Mouse (Mus musculus): Measurements from ENCODE around the gene Camta1. TPM values are rescaled to one million over a fixed set of nuclear protein-coding genes. Genes with fewer than 3 reads are reported as not detected.

Gene Camta1
- total RNA-seq, 1 experiment: 9.3 TPM

- no peak overlapping the region for H3K27ac ChIP-seq (ENCODE audit: insufficient read depth, low read depth, low read length, poor library complexity, severe bottlenecking)
- no peak for DNase-seq (ENCODE audit: low read depth, low spot score)
- no peak overlapping the region for H3K9ac ChIP-seq (ENCODE audit: insufficient read depth, low read depth, low read length, poor library complexity, severe bottlenecking)
- peaks cover 0 to 7% of the 10 kb centered on the region in 2 experiments; a peak in 3 of 4 replicates for H3K4me1 ChIP-seq (ENCODE audit: control insufficient read depth in 2 of 2, insufficient read depth in 2 of 2, low read length in 2 of 2, poor library complexity in 1 of 2)
- no peaks in the 10 kb centered on the region for H3K9me3 ChIP-seq (ENCODE audit: control insufficient read depth, insufficient read depth, low read depth, low read length)
- in situ Hi-C loops (cut with MboI; ENCODE audit: low sequenced_read_pairs in 2 of 2, unreplicated experiment in 2 of 2): no loop called here
- TF ChIP-seq ZNF384 (IDR thresholded peaks at IDR 0.05; ENCODE audit: low read depth, low read length): no peak
- no peaks in the 10 kb centered on the region for H3K36me3 ChIP-seq (ENCODE audit: control insufficient read depth, insufficient read depth, low read length, poor library complexity, severe bottlenecking)
- H3K4me3 ChIP-seq (ENCODE audit: insufficient read depth in 1 of 2, low read depth in 1 of 2, low read length in 2 of 2, poor library complexity in 1 of 2, severe bottlenecking in 1 of 2): no peak overlapping the region
Measured at GRCm38 (mm10) chr4:151114574-151114973, 747.1 kb downstream of the Camta1 start.

GRCm38 (mm10) chr4:151111226-151111625 is 750.5 kb downstream of the Camta1 start:
- no peaks in the 10 kb centered on the region for H3K9me3 ChIP-seq (ENCODE audit: control insufficient read depth, insufficient read depth, low read depth, low read length)

GRCm38 (mm10) chr4:151108834-151109241 is 752.8 kb downstream of the Camta1 start:
- H3K9me3 ChIP-seq (ENCODE audit: control insufficient read depth, insufficient read depth, low read depth, low read length): no peaks in the 10 kb centered on the region
- no peak for DNase-seq (ENCODE audit: low read depth, low spot score)
- peak overlapping the region; percentile 68 to 83 for H3K4me3 ChIP-seq (ENCODE audit: insufficient read depth in 1 of 2, low read depth in 1 of 2, low read length in 2 of 2, poor library complexity in 1 of 2, severe bottlenecking in 1 of 2)
- H3K27ac ChIP-seq (ENCODE audit: insufficient read depth, low read depth, low read length, poor library complexity, severe bottlenecking): no peak overlapping the region
- peaks cover 0 to 7% of the 10 kb centered on the region in 2 experiments; a peak in 3 of 4 replicates for H3K4me1 ChIP-seq (ENCODE audit: control insufficient read depth in 2 of 2, insufficient read depth in 2 of 2, low read length in 2 of 2, poor library complexity in 1 of 2)
- H3K9ac ChIP-seq (ENCODE audit: insufficient read depth, low read depth, low read length, poor library complexity, severe bottlenecking): peak overlapping the region; percentile 79
- TF ChIP-seq ZNF384 (IDR thresholded peaks at IDR 0.05; ENCODE audit: low read depth, low read length): no peak
- no peak for TF ChIP-seq CHD2 (IDR thresholded peaks at IDR 0.05; ENCODE audit: low read depth, low read length)
- no peak for TF ChIP-seq ZC3H11A (IDR thresholded peaks at IDR 0.05; ENCODE audit: borderline replicate concordance, low read depth, low read length)
- TF ChIP-seq HCFC1 (IDR thresholded peaks at IDR 0.05; ENCODE audit: borderline replicate concordance, insufficient read depth, low read length): no peak
- TF ChIP-seq MAFK (IDR thresholded peaks at IDR 0.05; ENCODE audit: insufficient read depth, low read depth, low read length): no peak
- H3K36me3 ChIP-seq (ENCODE audit: control insufficient read depth, insufficient read depth, low read length, poor library complexity, severe bottlenecking): no peaks in the 10 kb centered on the region
- in situ Hi-C loops (cut with MboI; ENCODE audit: low sequenced_read_pairs in 2 of 2, unreplicated experiment in 2 of 2): no loop called here

More at GRCm38 (mm10) chr4:151111226-151111625, 750.5 kb downstream of the Camta1 start:
- in situ Hi-C loops (cut with MboI; ENCODE audit: low sequenced_read_pairs in 2 of 2, unreplicated experiment in 2 of 2): no loop called here
- no peaks in the 10 kb centered on the region for H3K36me3 ChIP-seq (ENCODE audit: control insufficient read depth, insufficient read depth, low read length, poor library complexity, severe bottlenecking)
- no peak overlapping the region for H3K9ac ChIP-seq (ENCODE audit: insufficient read depth, low read depth, low read length, poor library complexity, severe bottlenecking)
- TF ChIP-seq CHD2 (IDR thresholded peaks at IDR 0.05; ENCODE audit: low read depth, low read length) (no peak), ZC3H11A (IDR thresholded peaks at IDR 0.05; ENCODE audit: borderline replicate concordance, low read depth, low read length) (no peak), ZNF384 (IDR thresholded peaks at IDR 0.05; ENCODE audit: low read depth, low read length) (no peak), HCFC1 (IDR thresholded peaks at IDR 0.05; ENCODE audit: borderline replicate concordance, insufficient read depth, low read length) (no peak), MAFK (IDR thresholded peaks at IDR 0.05; ENCODE audit: insufficient read depth, low read depth, low read length) (no peak)
- DNase-seq (ENCODE audit: low read depth, low spot score): no peak
- H3K4me1 ChIP-seq (ENCODE audit: control insufficient read depth in 2 of 2, insufficient read depth in 2 of 2, low read length in 2 of 2, poor library complexity in 1 of 2): peaks cover 0 to 7% of the 10 kb centered on the region in 2 experiments; a peak in 3 of 4 replicates
- H3K4me3 ChIP-seq (ENCODE audit: insufficient read depth in 1 of 2, low read depth in 1 of 2, low read length in 2 of 2, poor library complexity in 1 of 2, severe bottlenecking in 1 of 2): no peak overlapping the region
- no peak overlapping the region for H3K27ac ChIP-seq (ENCODE audit: insufficient read depth, low read depth, low read length, poor library complexity, severe bottlenecking)

- H3K36me3 ChIP-seq (ENCODE audit: control insufficient read depth, insufficient read depth, low read length, poor library complexity, severe bottlenecking): no peaks in the 10 kb centered on the region
- peaks cover 0 to 7% of the 10 kb centered on the region in 2 experiments; a peak in 3 of 4 replicates for H3K4me1 ChIP-seq (ENCODE audit: control insufficient read depth in 2 of 2, insufficient read depth in 2 of 2, low read length in 2 of 2, poor library complexity in 1 of 2)
- DNase-seq (ENCODE audit: low read depth, low spot score): peak; percentile 66
- no peak overlapping the region for H3K27ac ChIP-seq (ENCODE audit: insufficient read depth, low read depth, low read length, poor library complexity, severe bottlenecking)
- H3K9ac ChIP-seq (ENCODE audit: insufficient read depth, low read depth, low read length, poor library complexity, severe bottlenecking): peak overlapping the region; percentile 79
- peak overlapping the region; percentile 68 to 83 for H3K4me3 ChIP-seq (ENCODE audit: insufficient read depth in 1 of 2, low read depth in 1 of 2, low read length in 2 of 2, poor library complexity in 1 of 2, severe bottlenecking in 1 of 2)
- H3K9me3 ChIP-seq (ENCODE audit: control insufficient read depth, insufficient read depth, low read depth, low read length): no peaks in the 10 kb centered on the region
- in situ Hi-C loops (cut with MboI; ENCODE audit: low sequenced_read_pairs in 2 of 2, unreplicated experiment in 2 of 2): no loop called here
- TF ChIP-seq CHD2 (IDR thresholded peaks at IDR 0.05; ENCODE audit: low read depth, low read length): no peak; the same call in 1 of the 2 replicates
- TF ChIP-seq MAFK (IDR thresholded peaks at IDR 0.05; ENCODE audit: insufficient read depth, low read depth, low read length): no peak
- no peak for TF ChIP-seq ZNF384 (IDR thresholded peaks at IDR 0.05; ENCODE audit: low read depth, low read length)
- peak; percentile 56; the same call in 1 of the 2 replicates for TF ChIP-seq HCFC1 (IDR thresholded peaks at IDR 0.05; ENCODE audit: borderline replicate concordance, insufficient read depth, low read length)
- TF ChIP-seq ZC3H11A (IDR thresholded peaks at IDR 0.05; ENCODE audit: borderline replicate concordance, low read depth, low read length): no peak
Measured at GRCm38 (mm10) chr4:151108028-151108771, 753.5 kb downstream of the Camta1 start.

Data from ES-E14 (cell line).